Mouse (Mus musculus) heart, adult 2 months (tissue): ENCODE measurements around the gene Map2k2. TPM values are rescaled to one million over a fixed set of nuclear protein-coding genes. Genes with fewer than 3 reads are reported as not detected.

ENCODE experiments used
- DNase-seq, 2 experiments: peaks; one replicate each; pipeline ENCODE4 v3.0.0; 2021
- H3K27ac ChIP-seq: fragments of 200-600 bp; 2 replicates; pipeline ENCODE4 v1.8.1; 2022
- H3K27me3 ChIP-seq: fragments of 200-500 bp; 2 replicates; pipeline ENCODE4 v1.6.1; 2012; ENCODE audit warnings: mild to moderate bottlenecking, low read length, inconsistent platforms, mixed read lengths; ENCODE audit not compliant: control insufficient read depth, insufficient read depth
- H3K36me3 ChIP-seq: fragments of 200-500 bp; 2 replicates; pipeline ENCODE4 v1.6.1; 2012; ENCODE audit warnings: low read length, inconsistent platforms; ENCODE audit not compliant: control insufficient read depth, insufficient read depth
- H3K4me1 ChIP-seq: fragments of 200-500 bp; 2 replicates; pipeline ENCODE4 v1.6.1; 2011; ENCODE audit warnings: low read length; ENCODE audit not compliant: control insufficient read depth, insufficient read depth
- H3K4me3 ChIP-seq: fragments of 200-600 bp; 2 replicates; pipeline ENCODE4 v1.8.1; 2022
- H3K79me2 ChIP-seq: fragments of 200-500 bp; replicated peaks from 2 replicates; pipeline ENCODE4 v1.6.1; 2012; ENCODE audit warnings: mild to moderate bottlenecking, inconsistent platforms, low read length, moderate library complexity, mixed read lengths; ENCODE audit not compliant: control insufficient read depth, insufficient read depth
- H3K9ac ChIP-seq: fragments of 200-500 bp; 2 replicates; pipeline ENCODE4 v1.6.1; 2012; ENCODE audit warnings: low read depth, mild to moderate bottlenecking, control low read depth, inconsistent platforms, low read length, mixed read lengths
- CTCF ChIP-seq: fragments of 200-600 bp; IDR thresholded peaks from 2 replicates; pipeline ENCODE4 v1.8.1; 2022; ENCODE audit warnings: antibody characterized with exemption, mild to moderate bottlenecking, moderate library complexity
- EP300 ChIP-seq: fragments of 200-500 bp; IDR thresholded peaks from 2 replicates; pipeline ENCODE4 v1.6.1; 2011; ENCODE audit warnings: low read depth, low read length, control low read depth; ENCODE audit not compliant: insufficient read depth
- POLR2A ChIP-seq: fragments of 200-500 bp; IDR thresholded peaks from 2 replicates; pipeline ENCODE4 v1.6.1; 2011; ENCODE audit warnings: mild to moderate bottlenecking, low read depth, low read length, control low read depth; ENCODE audit not compliant: insufficient read depth
- WGBS: fragments of 180-500 bp; shearing (Covaris S2); methylation state at CpG from one replicate; pipeline ENCODE4 v1.1.7; 2018; 5-methylcytosine and 5-hydroxymethylcytosine counted together
- intact Hi-C: fragments of 180-260 bp; cut with DNase I; formaldehyde crosslinking; loops from one replicate; pipeline ENCODE4 v1.15.1; 2025
- polyA plus RNA-seq: library from polyadenylated mRNA; depleted of rRNA; stranded (reverse); fragments of >200 nt; gene quantifications from 2 replicates; pipeline ENCODE4 v1.2.3, GENCODE M21; 2012
- total RNA-seq, 2 experiments: library from RNA; stranded (reverse); gene quantifications; 2 replicates each; pipeline ENCODE4 v1.2.3; 2021

The Map2k2 gene
- total and polyA plus RNA-seq, 3 experiments = 115 to 123 (median 116) TPM

DNA sequence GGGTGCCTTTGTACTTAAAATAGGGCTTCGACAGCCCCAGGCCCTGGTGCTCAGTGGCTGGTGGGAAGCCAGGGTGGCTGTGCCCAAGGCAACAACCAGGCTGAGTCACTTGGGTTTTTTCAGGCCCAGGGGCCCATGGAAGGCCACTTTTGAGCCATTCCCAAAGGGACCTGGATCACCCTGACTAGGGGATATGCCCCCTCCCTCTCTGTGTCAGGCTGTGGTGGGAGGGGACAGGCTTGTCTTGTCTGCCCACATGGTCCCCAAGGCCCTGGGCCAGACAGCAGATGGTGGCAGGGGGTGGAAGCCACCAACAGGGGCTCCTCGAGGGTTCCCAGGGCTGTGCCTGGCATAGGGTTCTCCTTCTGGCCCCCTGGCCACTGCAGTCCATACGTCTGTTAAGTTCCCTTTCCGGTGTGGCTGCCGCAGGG lies 36.9 kb downstream of the Map2k2 start:
- Histone ChIP-seq H3K4me3 (no peak overlapping the region), H3K27me3 (no peaks in the 10 kb centered on the region), H3K27ac (peak overlapping the region; percentile 65), H3K79me2 (peaks cover 37% of the 10 kb centered on the region), H3K9ac (no peak overlapping the region), H3K4me1 (peaks cover 28% of the 10 kb centered on the region), H3K36me3 (no peaks in the 10 kb centered on the region; the same call in 1 of the 2 replicates)
- DNase-seq = no peak
- intact Hi-C loops = no loop called here
- WGBS = 50% methylated on average over 5 of the region's 5 CpGs
- TF ChIP-seq CTCF (no peak), POLR2A (no peak), EP300 (no peak)

GRCm38 (mm10) chr10:81143157-81143633 lies 37.5 kb downstream of the Map2k2 start:
- 62% methylated on average over 7 of the region's 7 CpGs for WGBS
- intact Hi-C loops = no loop called here
- H3K4me3 ChIP-seq = no peak overlapping the region
- H3K4me1 ChIP-seq = peaks cover 28% of the 10 kb centered on the region
- no peaks in the 10 kb centered on the region for H3K27me3 ChIP-seq
- peak overlapping the region; percentile 65; the same call in 1 of the 2 replicates for H3K27ac ChIP-seq
- no peaks in the 10 kb centered on the region; the same call in 1 of the 2 replicates for H3K36me3 ChIP-seq
- H3K9ac ChIP-seq = no peak overlapping the region
- peak; percentile 20; the same call in 1 of the 2 replicates for TF ChIP-seq CTCF
- no peak for TF ChIP-seq POLR2A
- TF ChIP-seq EP300 = no peak
- peak in 1 of 2 experiments; percentile 46 for DNase-seq
- peaks cover 36% of the 10 kb centered on the region for H3K79me2 ChIP-seq

DNA sequence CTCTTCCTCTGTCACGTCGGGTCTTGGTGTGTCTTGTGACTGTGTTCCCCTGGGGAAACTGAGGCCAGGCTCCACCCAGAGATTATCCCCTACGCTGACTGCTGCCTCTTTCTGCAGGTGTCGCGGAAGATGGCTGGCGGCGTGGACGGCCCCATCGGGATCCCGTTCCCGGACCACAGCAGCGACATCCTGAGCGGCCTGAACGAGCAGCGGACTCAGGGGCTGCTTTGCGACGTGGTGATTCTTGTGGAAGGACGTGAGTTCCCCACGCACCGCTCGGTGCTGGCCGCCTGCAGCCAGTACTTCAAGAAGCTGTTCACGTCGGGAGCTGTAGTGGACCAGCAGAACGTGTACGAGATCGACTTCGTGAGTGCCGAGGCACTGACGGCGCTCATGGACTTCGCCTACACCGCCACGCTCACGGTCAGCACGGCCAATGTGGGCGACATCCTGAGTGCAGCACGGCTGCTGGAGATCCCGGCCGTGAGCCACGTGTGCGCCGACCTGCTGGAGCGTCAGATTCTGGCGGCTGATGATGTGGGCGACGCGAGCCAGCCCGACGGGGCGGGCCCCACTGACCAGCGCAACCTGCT lies 38.2 kb downstream of the Map2k2 start:
- H3K4me3 ChIP-seq = no peak overlapping the region
- peaks cover 26% of the 10 kb centered on the region for H3K4me1 ChIP-seq
- no peaks in the 10 kb centered on the region for H3K27me3 ChIP-seq
- H3K27ac ChIP-seq = no peak overlapping the region
- no peak overlapping the region for H3K9ac ChIP-seq
- intact Hi-C loops = no loop called here
- H3K36me3 ChIP-seq = no peaks in the 10 kb centered on the region; the same call in 1 of the 2 replicates
- DNase-seq = peak in 1 of 2 experiments; percentile 26
- TF ChIP-seq EP300 = no peak
- TF ChIP-seq CTCF = no peak
- TF ChIP-seq POLR2A = no peak
- peaks cover 31% of the 10 kb centered on the region for H3K79me2 ChIP-seq
- WGBS = 87% methylated on average over 52 of the region's 52 CpGs

GRCm38 (mm10) chr10:81144667-81145066 lies 39.0 kb downstream of the Map2k2 start:
- Histone ChIP-seq H3K79me2 (peaks cover 31% of the 10 kb centered on the region), H3K4me3 (no peak overlapping the region), H3K9ac (no peak overlapping the region), H3K4me1 (peaks cover 22% of the 10 kb centered on the region), H3K36me3 (no peaks in the 10 kb centered on the region; the same call in 1 of the 2 replicates), H3K27ac (peak overlapping the region; percentile 36; the same call in 1 of the 2 replicates), H3K27me3 (no peaks in the 10 kb centered on the region)
- peak; percentile 77 for DNase-seq
- intact Hi-C loops = no loop called here
- no peak for TF ChIP-seq POLR2A
- TF ChIP-seq EP300 = no peak
- TF ChIP-seq CTCF = no peak
- 38% methylated on average over 27 of the region's 27 CpGs for WGBS

DNA sequence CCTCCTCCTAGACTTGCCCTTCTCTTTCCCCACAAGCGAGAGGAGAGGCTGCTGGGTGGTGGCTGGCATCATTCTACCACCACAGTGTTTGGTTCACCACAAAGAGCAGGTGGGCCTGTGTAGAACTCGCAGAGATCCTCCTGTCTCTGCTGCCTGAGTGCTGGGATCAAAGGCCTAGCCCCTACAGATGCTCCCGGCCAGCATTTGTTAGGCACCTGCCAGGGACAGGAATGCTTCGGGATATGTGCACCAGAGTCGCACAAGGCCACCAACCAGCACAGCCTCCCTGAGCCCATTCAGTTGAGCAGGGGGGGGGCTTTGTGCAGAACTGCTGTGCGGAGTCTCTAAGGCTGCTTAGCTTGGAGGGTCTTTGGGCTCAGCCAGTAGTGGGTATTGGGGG lies 39.6 kb downstream of the Map2k2 start:
- Histone ChIP-seq H3K4me3 (no peak overlapping the region), H3K9ac (no peak overlapping the region), H3K79me2 (peaks cover 28% of the 10 kb centered on the region), H3K36me3 (no peaks in the 10 kb centered on the region; the same call in 1 of the 2 replicates), H3K4me1 (peaks cover 18% of the 10 kb centered on the region), H3K27me3 (no peaks in the 10 kb centered on the region), H3K27ac (no peak overlapping the region)
- no peak for TF ChIP-seq EP300
- TF ChIP-seq CTCF = no peak
- no peak for TF ChIP-seq POLR2A
- intact Hi-C loops = no loop called here
- DNase-seq = no peak
- 84% methylated on average over 6 of the region's 6 CpGs for WGBS

- 45% methylated on average over 7 of the region's 7 CpGs for WGBS
- Histone ChIP-seq H3K27ac (peak overlapping the region; percentile 40), H3K4me1 (peaks cover 17% of the 10 kb centered on the region), H3K4me3 (no peak overlapping the region), H3K36me3 (no peaks in the 10 kb centered on the region; the same call in 1 of the 2 replicates), H3K9ac (no peak overlapping the region), H3K79me2 (peaks cover 26% of the 10 kb centered on the region), H3K27me3 (no peaks in the 10 kb centered on the region)
- TF ChIP-seq POLR2A (no peak), EP300 (no peak), CTCF (no peak)
- no peak for DNase-seq
- intact Hi-C loops = loop anchor here (2.0 kb wide), 1 partner anchor 17 kb away; no protein-coding TSS in a partner anchor
These were observed 40.1 kb downstream of the Map2k2 start for GRCm38 (mm10) chr10:81145778-81146177.
